Mouse (Mus musculus): ENCODE data around the gene Gjc1. TPM values are rescaled to one million over a fixed set of nuclear protein-coding genes. Genes with fewer than 3 reads are reported as not detected.

Gene Gjc1
- polyA plus RNA-seq (2014; fragmentation: Nextera tagmentation; extraction: Ambion mirVana) = 105 and 106 TPM in 2 replicates

GRCm38 (mm10) chr11:102819021-102819782, at the start of gene Gjc1:
TSS of gene Gjc1 (minus strand) at chr11:102819700.
- peak; percentile 85 for DNase-seq (ENCODE audit: low spot score)
- H3K4me2 ChIP-seq (ENCODE audit: low read depth, severe bottlenecking) = peak within 1 kb of the TSS; percentile 82
- H3K4me3 ChIP-seq (ENCODE audit: low read depth, low read length) = peak within 1 kb of the TSS; percentile 95
- peak within 1 kb of the TSS; percentile 100 for H3K27ac ChIP-seq (replicated peaks; ENCODE audit: low read depth, low read length)
- WGBS = 0% methylated on average over 59 of the region's 97 CpGs
- ATAC-seq (ENCODE audit: insufficient number of reproducible peaks, low FRiP score, low TSS enrichment, low read depth) = peak; percentile 73
- peak within 1 kb of the TSS; percentile 100 for H3K9ac ChIP-seq (ENCODE audit: low read length)
- peaks cover 6% of the 10 kb centered on the region; the same call in 1 of the 2 replicates for H3K4me1 ChIP-seq (ENCODE audit: control insufficient read depth, insufficient read depth, low read length)
- H3K27me3 ChIP-seq (ENCODE audit: control insufficient read depth, insufficient read depth, low read length) = no peaks in the 10 kb centered on the region
- no peaks in the 10 kb centered on the region for H3K9me3 ChIP-seq (ENCODE audit: control insufficient read depth, low read length)
- no peaks in the 10 kb centered on the region for H3K36me3 ChIP-seq (ENCODE audit: control insufficient read depth, insufficient read depth, low read length)

- WGBS = 56% methylated on average over 4 of the region's 4 CpGs
- Histone ChIP-seq H3K4me1 (ENCODE audit: control insufficient read depth, insufficient read depth, low read length) (no peaks in the 10 kb centered on the region), H3K9me3 (ENCODE audit: control insufficient read depth, low read length) (no peaks in the 10 kb centered on the region), H3K9ac (ENCODE audit: low read length) (no peak overlapping the region), H3K27me3 (ENCODE audit: control insufficient read depth, insufficient read depth, low read length) (no peaks in the 10 kb centered on the region), H3K4me2 (ENCODE audit: low read depth, severe bottlenecking) (no peak overlapping the region), H3K27ac (replicated peaks; ENCODE audit: low read depth, low read length) (no peak overlapping the region), H3K36me3 (ENCODE audit: control insufficient read depth, insufficient read depth, low read length) (peaks cover 35% of the 10 kb centered on the region), H3K4me3 (ENCODE audit: low read depth, low read length) (no peak overlapping the region)
- DNase-seq (ENCODE audit: low spot score) = peak; percentile 86
- no peak for ATAC-seq (ENCODE audit: insufficient number of reproducible peaks, low FRiP score, low TSS enrichment, low read depth)
These were observed 44.8 kb upstream of the Gjc1 start for GRCm38 (mm10) chr11:102864272-102864671.

- no peak overlapping the region for H3K27ac ChIP-seq (replicated peaks; ENCODE audit: low read depth, low read length)
- no peak overlapping the region for H3K4me3 ChIP-seq (ENCODE audit: low read depth, low read length)
- H3K9me3 ChIP-seq (ENCODE audit: control insufficient read depth, low read length) = no peaks in the 10 kb centered on the region
- H3K9ac ChIP-seq (ENCODE audit: low read length) = no peak overlapping the region
- WGBS = 90% methylated on average over 8 of the region's 8 CpGs
- DNase-seq (ENCODE audit: low spot score) (no peak), ATAC-seq (ENCODE audit: insufficient number of reproducible peaks, low FRiP score, low TSS enrichment, low read depth) (no peak)
- H3K4me1 ChIP-seq (ENCODE audit: control insufficient read depth, insufficient read depth, low read length) = peaks cover 13% of the 10 kb centered on the region
- H3K4me2 ChIP-seq (ENCODE audit: low read depth, severe bottlenecking) = no peak overlapping the region
- H3K27me3 ChIP-seq (ENCODE audit: control insufficient read depth, insufficient read depth, low read length) = no peaks in the 10 kb centered on the region
- peaks cover 29% of the 10 kb centered on the region for H3K36me3 ChIP-seq (ENCODE audit: control insufficient read depth, insufficient read depth, low read length)
These were observed 40.4 kb upstream of the Gjc1 start for GRCm38 (mm10) chr11:102859933-102860332.

GRCm38 (mm10) chr11:102858951-102859350, 39.5 kb upstream of the Gjc1 start:
- Histone ChIP-seq H3K27ac (replicated peaks; ENCODE audit: low read depth, low read length) (no peak overlapping the region), H3K4me3 (ENCODE audit: low read depth, low read length) (no peak overlapping the region), H3K4me1 (ENCODE audit: control insufficient read depth, insufficient read depth, low read length) (peaks cover 13% of the 10 kb centered on the region), H3K9me3 (ENCODE audit: control insufficient read depth, low read length) (no peaks in the 10 kb centered on the region), H3K9ac (ENCODE audit: low read length) (no peak overlapping the region), H3K36me3 (ENCODE audit: control insufficient read depth, insufficient read depth, low read length) (peaks cover 28% of the 10 kb centered on the region), H3K4me2 (ENCODE audit: low read depth, severe bottlenecking) (no peak overlapping the region), H3K27me3 (ENCODE audit: control insufficient read depth, insufficient read depth, low read length) (no peaks in the 10 kb centered on the region)
- no peak for DNase-seq (ENCODE audit: low spot score)
- no peak for ATAC-seq (ENCODE audit: insufficient number of reproducible peaks, low FRiP score, low TSS enrichment, low read depth)
- 90% methylated on average over 11 of the region's 11 CpGs for WGBS

GRCm38 (mm10) chr11:102855941-102856340, 36.4 kb upstream of the Gjc1 start:
- Histone ChIP-seq H3K36me3 (ENCODE audit: control insufficient read depth, insufficient read depth, low read length) (peaks cover 17% of the 10 kb centered on the region), H3K9ac (ENCODE audit: low read length) (no peak overlapping the region), H3K27me3 (ENCODE audit: control insufficient read depth, insufficient read depth, low read length) (no peaks in the 10 kb centered on the region), H3K4me1 (ENCODE audit: control insufficient read depth, insufficient read depth, low read length) (peaks cover 13% of the 10 kb centered on the region), H3K9me3 (ENCODE audit: control insufficient read depth, low read length) (no peaks in the 10 kb centered on the region), H3K27ac (replicated peaks; ENCODE audit: low read depth, low read length) (peak overlapping the region; percentile 43; the same call in 1 of the 2 replicates), H3K4me3 (ENCODE audit: low read depth, low read length) (no peak overlapping the region), H3K4me2 (ENCODE audit: low read depth, severe bottlenecking) (no peak overlapping the region)
- DNase-seq (ENCODE audit: low spot score) (peak; percentile 57), ATAC-seq (ENCODE audit: insufficient number of reproducible peaks, low FRiP score, low TSS enrichment, low read depth) (no peak)
- WGBS = 35% methylated on average over 6 of the region's 6 CpGs

- DNase-seq (ENCODE audit: low spot score) (no peak), ATAC-seq (ENCODE audit: insufficient number of reproducible peaks, low FRiP score, low TSS enrichment, low read depth) (no peak)
- Histone ChIP-seq H3K9me3 (ENCODE audit: control insufficient read depth, low read length) (no peaks in the 10 kb centered on the region), H3K9ac (ENCODE audit: low read length) (no peak overlapping the region), H3K27ac (replicated peaks; ENCODE audit: low read depth, low read length) (no peak overlapping the region), H3K4me3 (ENCODE audit: low read depth, low read length) (no peak overlapping the region), H3K4me1 (ENCODE audit: control insufficient read depth, insufficient read depth, low read length) (peaks cover 13% of the 10 kb centered on the region), H3K36me3 (ENCODE audit: control insufficient read depth, insufficient read depth, low read length) (peaks cover 20% of the 10 kb centered on the region), H3K27me3 (ENCODE audit: control insufficient read depth, insufficient read depth, low read length) (no peaks in the 10 kb centered on the region), H3K4me2 (ENCODE audit: low read depth, severe bottlenecking) (no peak overlapping the region)
These were observed 34.3 kb upstream of the Gjc1 start for GRCm38 (mm10) chr11:102853760-102854159.

GRCm38 (mm10) chr11:102851883-102852282, 32.4 kb upstream of the Gjc1 start:
- no peak overlapping the region for H3K9ac ChIP-seq (ENCODE audit: low read length)
- ATAC-seq (ENCODE audit: insufficient number of reproducible peaks, low FRiP score, low TSS enrichment, low read depth) (no peak), DNase-seq (ENCODE audit: low spot score) (peak; percentile 80)
- H3K27ac ChIP-seq (replicated peaks; ENCODE audit: low read depth, low read length) = no peak overlapping the region
- no peaks in the 10 kb centered on the region for H3K9me3 ChIP-seq (ENCODE audit: control insufficient read depth, low read length)
- WGBS = 71% methylated on average over 5 of the region's 5 CpGs
- H3K36me3 ChIP-seq (ENCODE audit: control insufficient read depth, insufficient read depth, low read length) = peaks cover 18% of the 10 kb centered on the region
- H3K4me2 ChIP-seq (ENCODE audit: low read depth, severe bottlenecking) = no peak overlapping the region
- H3K4me3 ChIP-seq (ENCODE audit: low read depth, low read length) = no peak overlapping the region
- H3K4me1 ChIP-seq (ENCODE audit: control insufficient read depth, insufficient read depth, low read length) = peaks cover 13% of the 10 kb centered on the region
- H3K27me3 ChIP-seq (ENCODE audit: control insufficient read depth, insufficient read depth, low read length) = no peaks in the 10 kb centered on the region

GRCm38 (mm10) chr11:102845926-102846325, 26.4 kb upstream of the Gjc1 start:
- H3K4me2 ChIP-seq (ENCODE audit: low read depth, severe bottlenecking) = no peak overlapping the region
- ATAC-seq (ENCODE audit: insufficient number of reproducible peaks, low FRiP score, low TSS enrichment, low read depth) (no peak), DNase-seq (ENCODE audit: low spot score) (no peak)
- H3K9me3 ChIP-seq (ENCODE audit: control insufficient read depth, low read length) = no peaks in the 10 kb centered on the region
- peaks cover 27% of the 10 kb centered on the region for H3K36me3 ChIP-seq (ENCODE audit: control insufficient read depth, insufficient read depth, low read length)
- no peak overlapping the region for H3K27ac ChIP-seq (replicated peaks; ENCODE audit: low read depth, low read length)
- 68% methylated on average over 10 of the region's 10 CpGs for WGBS
- no peak overlapping the region for H3K9ac ChIP-seq (ENCODE audit: low read length)
- no peaks in the 10 kb centered on the region for H3K27me3 ChIP-seq (ENCODE audit: control insufficient read depth, insufficient read depth, low read length)
- no peaks in the 10 kb centered on the region for H3K4me1 ChIP-seq (ENCODE audit: control insufficient read depth, insufficient read depth, low read length)
- H3K4me3 ChIP-seq (ENCODE audit: low read depth, low read length) = no peak overlapping the region

All from limb, embryonic 11.5 days (tissue).